Mouse (Mus musculus) bone marrow, adult 2 months (tissue): ENCODE data around the gene Drg1.

Source experiments
- CTCF ChIP-seq: fragments of 200-500 bp; IDR thresholded peaks from 2 replicates; pipeline ENCODE4 v1.5.1; 2011; ENCODE audit warnings: low read length, control low read depth; ENCODE audit not compliant: control insufficient read depth, insufficient read depth
- POLR2A ChIP-seq: fragments of 200-500 bp; IDR thresholded peaks from 2 replicates; pipeline ENCODE4 v1.6.1; 2011; ENCODE audit warnings: low read depth, mild to moderate bottlenecking, control low read depth, low read length, borderline replicate concordance; ENCODE audit not compliant: control insufficient read depth

- TF ChIP-seq CTCF (no peak), POLR2A (no peak)
Observed at GRCm38 (mm10) chr11:3293361-3293760, 27.1 kb upstream of the Drg1 start.
